Mouse (Mus musculus) urinary bladder, postnatal 4 days (tissue): ENCODE measurements at regions not wholly inside any gene's neighbourhood (a gene's known extent, or its start where the extent isn't known, plus 50 kb on each side); places are given as distances from the start of the nearest gene placed in this dataset.
A peak's percentile ranks its signal among the peaks of the same experiment; 100 is the strongest.

Experiments
- DNase-seq, 2 experiments: peaks; one replicate each; pipeline ENCODE4 v3.0.0; 2021 to 2022; ENCODE audit warnings: low spot score in 2 of 2

GRCm38 (mm10) chr16:90614137-90614536 lies 113.1 kb downstream of the Mis18a start:
- DNase-seq: peak in 1 of 2 experiments; percentile 42

- no peak for DNase-seq
Measured at GRCm38 (mm10) chr16:90610097-90610808, 117.0 kb downstream of the Mis18a start.

- DNase-seq: no peak
Measured at GRCm38 (mm10) chr16:90599329-90599870, 127.8 kb downstream of the Mis18a start.

- no peak for DNase-seq
Measured at GRCm38 (mm10) chr16:90598727-90599126, 128.5 kb downstream of the Mis18a start.

GRCm38 (mm10) chr16:90592721-90593481 lies 134.3 kb downstream of the Mis18a start:
- DNase-seq: peak in 1 of 2 experiments; percentile 30

GRCm38 (mm10) chr16:90585171-90585570 lies 142.0 kb downstream of the Mis18a start:
- no peak for DNase-seq

GRCm38 (mm10) chr16:90580411-90580810 lies 146.8 kb downstream of the Mis18a start:
- DNase-seq: no peak

GRCm38 (mm10) chr16:90571107-90571506 lies 156.1 kb downstream of the Mis18a start:
- no peak for DNase-seq

- DNase-seq: no peak
Measured at GRCm38 (mm10) chr16:90569826-90570225, 157.4 kb downstream of the Mis18a start.

- no peak for DNase-seq
Measured at GRCm38 (mm10) chr16:90565182-90565581, 162.0 kb downstream of the Mis18a start.

- DNase-seq: no peak
Measured at GRCm38 (mm10) chr16:90553120-90553519, 167.3 kb downstream of the Hunk start.

GRCm38 (mm10) chr16:90551041-90551440 lies 165.2 kb downstream of the Hunk start:
- DNase-seq: no peak

GRCm38 (mm10) chr16:90550058-90550795 lies 164.4 kb downstream of the Hunk start:
- no peak for DNase-seq
